Mouse (Mus musculus): Measurements from ENCODE around the gene Crygc.

The Crygc gene

GRCm38 (mm10) chr1:65073589-65073988 lies at the start of gene Crygc:
Gene Crygc, minus strand, starts transcription at chr1:65073689.
- no peak for DNase-seq (ENCODE audit: low spot score)

DNA sequence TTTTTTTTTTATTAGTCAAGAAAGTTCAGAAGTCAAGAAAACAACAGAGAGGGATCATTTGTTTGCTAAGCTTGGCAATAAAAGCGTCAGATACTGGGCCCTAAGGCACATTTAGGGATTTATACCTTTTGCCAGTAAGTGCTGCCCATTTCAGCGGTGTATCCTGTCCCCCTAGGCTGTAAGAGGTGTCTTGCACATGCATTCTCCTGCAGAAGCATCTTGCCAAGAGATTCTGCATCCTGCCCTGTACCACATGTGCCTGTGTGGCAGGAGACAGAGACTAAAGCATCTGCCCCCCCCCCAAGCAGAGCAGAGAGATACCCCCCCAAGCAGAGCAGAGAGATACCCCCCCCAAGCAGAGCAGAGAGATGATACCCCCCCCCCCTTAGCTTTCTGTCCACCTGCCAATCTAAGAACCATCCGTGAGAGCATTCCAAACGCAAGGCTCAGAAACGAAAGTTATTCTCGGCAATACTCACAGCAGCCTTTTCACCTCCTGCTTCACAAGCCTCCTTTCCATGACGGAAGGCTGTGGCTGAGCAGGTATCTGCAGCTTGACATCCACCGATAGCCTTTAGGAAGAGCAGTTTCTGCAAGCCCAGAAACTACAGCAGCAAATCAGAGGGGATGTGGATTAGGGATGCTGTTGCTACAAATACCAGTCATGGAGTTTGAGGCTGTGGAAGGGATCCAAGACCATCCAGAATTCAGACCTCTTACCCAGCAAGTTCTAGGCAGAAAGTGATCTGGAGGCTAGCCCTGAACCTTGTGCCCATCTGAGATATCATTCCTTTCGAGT lies 49.3 kb upstream of the Crygc start, which contains the start of gene D630023F18Rik:
TSS of gene D630023F18Rik (minus strand) at position 641 of the 799 bp plus-strand sequence.
- DNase-seq (ENCODE audit: low spot score) = no peak

GRCm38 (mm10) chr1:65119438-65119837 lies 45.9 kb upstream of the Crygc start, which contains the start of gene Gm28845:
Gene Gm28845, minus strand, starts transcription at chr1:65119558.
- DNase-seq (ENCODE audit: low spot score) = no peak

GRCm38 (mm10) chr1:65118150-65118913 lies 44.8 kb upstream of the Crygc start:
- DNase-seq (ENCODE audit: low spot score) = no peak

GRCm38 (mm10) chr1:65113536-65114172 lies 40.2 kb upstream of the Crygc start:
- no peak for DNase-seq (ENCODE audit: low spot score)

- no peak for DNase-seq (ENCODE audit: low spot score)
Observed at GRCm38 (mm10) chr1:65112807-65113196, 39.3 kb upstream of the Crygc start.

DNA sequence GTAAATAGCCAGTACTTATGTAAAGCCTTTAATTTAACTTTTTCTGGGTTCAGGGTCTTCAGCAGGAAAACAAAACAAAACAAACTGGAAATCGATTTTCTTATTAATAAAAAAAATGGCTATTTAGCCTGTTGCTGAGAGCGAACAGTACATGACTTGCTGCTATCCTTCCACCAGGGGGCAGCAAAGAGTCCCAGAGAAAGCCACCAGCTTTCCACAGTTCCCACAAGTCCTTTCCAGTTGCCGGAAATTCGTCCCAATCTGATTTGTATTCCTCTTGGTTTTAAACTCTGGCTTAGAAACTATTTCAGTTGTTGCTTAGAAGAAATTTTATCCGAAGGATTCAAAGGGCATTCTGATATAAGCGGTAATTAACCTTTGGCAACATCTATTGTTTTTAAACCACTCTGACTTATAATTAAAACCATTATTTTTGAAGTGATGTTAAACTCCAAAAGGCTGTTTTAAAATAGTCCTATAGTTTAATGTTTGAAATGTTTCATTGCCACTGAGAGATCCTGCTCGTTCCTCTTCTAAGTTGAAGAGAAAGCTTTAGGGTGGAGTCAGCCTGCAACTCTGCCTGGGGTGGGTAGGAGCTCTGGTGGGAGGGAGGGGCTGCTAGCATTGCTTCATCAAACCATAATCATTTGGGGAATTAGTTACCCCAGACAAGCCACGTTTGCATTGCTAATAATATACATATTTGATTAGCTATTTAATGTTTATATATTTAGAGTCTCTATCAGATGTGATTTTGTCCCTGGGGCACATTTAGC lies 38.7 kb upstream of the Crygc start:
- DNase-seq (ENCODE audit: low spot score) = no peak

DNA sequence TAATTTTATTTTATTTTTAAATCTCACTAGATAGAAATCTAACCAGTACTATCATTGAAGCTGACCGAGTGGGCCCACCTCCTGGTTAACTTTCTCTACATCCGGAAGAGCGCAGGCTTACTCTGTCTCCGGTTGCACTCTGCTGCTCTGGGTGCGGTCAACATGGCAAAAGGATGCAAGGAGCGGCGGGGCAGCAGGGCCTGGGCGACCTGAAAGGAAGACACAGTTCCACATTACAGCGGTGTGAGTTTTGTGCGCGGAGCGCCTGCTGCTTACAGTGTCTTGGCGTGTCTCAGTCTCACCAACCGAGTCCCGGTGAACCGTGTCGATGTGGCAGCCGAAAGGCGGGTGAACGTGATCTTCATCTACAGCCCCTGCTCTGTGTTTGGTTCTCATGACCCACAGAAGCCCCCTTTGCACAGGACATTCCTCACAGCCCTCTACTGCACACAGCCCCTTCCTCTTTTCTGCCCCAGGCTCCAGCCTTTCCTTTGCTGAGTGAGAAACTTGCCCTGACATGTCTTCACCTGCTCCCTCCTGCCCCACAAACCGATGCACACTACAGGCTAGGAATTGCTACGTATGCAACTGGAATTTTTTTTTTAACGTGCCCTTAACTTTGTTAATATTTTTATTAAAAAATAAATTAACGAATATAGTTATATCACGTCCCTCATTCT lies 36.4 kb upstream of the Crygc start:
- DNase-seq (ENCODE audit: low spot score) = no peak

GRCm38 (mm10) chr1:65109196-65109595 lies 35.7 kb upstream of the Crygc start:
- DNase-seq (ENCODE audit: low spot score) = no peak

DNA sequence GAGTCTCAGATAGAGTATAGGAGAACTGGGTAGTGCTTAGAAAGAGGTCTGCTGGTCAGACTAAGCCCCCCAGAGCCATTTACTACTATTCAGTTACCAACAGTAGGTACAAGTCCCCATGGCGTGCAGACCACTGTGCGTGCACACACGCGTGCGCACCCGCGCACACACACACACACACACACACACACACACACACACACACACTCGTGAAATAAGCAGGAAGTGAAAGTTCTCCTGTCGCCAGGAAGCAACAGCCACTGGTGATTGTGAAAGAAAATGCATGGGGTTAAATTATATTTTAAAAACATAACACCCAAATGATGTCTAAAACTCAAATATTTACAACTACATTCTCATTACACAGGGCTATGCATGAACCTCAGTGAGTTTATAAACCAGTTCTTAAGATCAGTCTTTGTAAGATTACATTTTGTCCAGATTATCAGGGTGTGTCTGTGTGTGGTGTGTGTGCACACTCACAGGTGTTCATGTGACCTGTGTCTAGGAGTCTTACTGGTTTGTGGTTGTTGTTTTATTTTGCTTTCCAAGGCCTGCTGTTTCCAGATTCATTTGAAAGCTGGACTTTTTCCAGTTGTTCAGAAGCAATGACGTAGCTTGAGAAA lies 34.3 kb upstream of the Crygc start:
- DNase-seq (ENCODE audit: low spot score) = no peak

DNA sequence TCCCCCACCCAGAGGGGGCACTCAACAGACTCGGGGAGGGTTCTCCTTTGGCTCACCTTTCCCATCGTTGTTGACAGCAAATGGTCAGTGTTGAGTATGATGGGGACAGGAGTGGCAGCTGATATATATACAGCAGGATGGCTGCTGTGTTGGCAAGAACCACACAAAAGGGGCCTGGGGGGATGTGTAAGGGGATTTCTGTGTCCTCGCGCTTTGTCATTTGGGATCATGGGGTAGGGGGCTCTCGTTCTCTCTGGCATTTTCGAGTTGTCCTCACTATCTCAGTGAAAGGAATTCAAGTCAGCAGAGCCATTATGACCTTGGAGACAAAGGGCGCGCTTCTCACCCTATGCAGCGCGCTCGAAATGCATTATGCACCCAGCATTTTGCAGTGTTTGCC lies 29.8 kb upstream of the Crygc start, which contains the start of gene Cryga:
TSS of gene Cryga (minus strand) at position 101 of the 400 bp plus-strand sequence.
- no peak for DNase-seq (ENCODE audit: low spot score)

DNA sequence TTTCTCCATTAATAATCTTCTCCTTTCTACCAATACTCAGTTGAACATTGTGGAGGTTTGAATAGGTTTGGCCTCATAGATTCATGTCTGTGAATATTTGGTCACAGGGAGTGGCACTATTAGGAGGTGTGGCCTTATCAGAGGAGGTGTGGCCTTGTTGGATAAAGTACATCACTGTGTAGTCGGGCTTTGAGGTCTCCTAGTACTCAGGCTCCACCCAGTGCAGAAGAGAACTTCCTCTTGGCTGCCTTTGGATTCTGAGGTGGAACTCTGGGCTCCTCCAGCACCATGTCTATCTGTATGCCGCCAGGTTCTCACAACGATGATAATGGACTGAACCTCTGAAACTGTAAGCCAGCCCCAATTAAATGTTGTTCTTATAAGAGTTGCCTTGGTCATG lies 23.5 kb upstream of the Crygc start:
- no peak for DNase-seq (ENCODE audit: low spot score)

- DNase-seq (ENCODE audit: low spot score) = no peak
Observed at GRCm38 (mm10) chr1:65091566-65091965, 18.1 kb upstream of the Crygc start.

DNA sequence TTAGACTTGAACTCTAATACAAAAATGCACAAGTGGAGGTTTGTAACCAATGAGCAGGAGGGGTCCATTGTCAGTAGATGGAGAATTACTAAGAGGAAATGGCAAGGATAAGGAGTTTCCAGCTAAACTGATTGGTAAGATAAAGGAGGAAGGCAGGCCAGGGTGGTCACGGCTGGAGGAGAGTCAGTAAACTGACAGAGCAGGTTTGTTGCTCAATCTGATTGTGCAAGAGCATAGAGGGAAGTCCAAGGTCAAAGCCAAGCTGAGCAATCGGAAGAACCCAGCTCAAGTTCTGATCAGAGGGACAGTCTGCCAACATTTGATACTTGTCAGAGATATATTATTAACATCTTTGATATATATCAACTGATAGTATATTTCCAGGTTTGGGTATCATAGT lies 16.9 kb upstream of the Crygc start:
- no peak for DNase-seq (ENCODE audit: low spot score)

DNA sequence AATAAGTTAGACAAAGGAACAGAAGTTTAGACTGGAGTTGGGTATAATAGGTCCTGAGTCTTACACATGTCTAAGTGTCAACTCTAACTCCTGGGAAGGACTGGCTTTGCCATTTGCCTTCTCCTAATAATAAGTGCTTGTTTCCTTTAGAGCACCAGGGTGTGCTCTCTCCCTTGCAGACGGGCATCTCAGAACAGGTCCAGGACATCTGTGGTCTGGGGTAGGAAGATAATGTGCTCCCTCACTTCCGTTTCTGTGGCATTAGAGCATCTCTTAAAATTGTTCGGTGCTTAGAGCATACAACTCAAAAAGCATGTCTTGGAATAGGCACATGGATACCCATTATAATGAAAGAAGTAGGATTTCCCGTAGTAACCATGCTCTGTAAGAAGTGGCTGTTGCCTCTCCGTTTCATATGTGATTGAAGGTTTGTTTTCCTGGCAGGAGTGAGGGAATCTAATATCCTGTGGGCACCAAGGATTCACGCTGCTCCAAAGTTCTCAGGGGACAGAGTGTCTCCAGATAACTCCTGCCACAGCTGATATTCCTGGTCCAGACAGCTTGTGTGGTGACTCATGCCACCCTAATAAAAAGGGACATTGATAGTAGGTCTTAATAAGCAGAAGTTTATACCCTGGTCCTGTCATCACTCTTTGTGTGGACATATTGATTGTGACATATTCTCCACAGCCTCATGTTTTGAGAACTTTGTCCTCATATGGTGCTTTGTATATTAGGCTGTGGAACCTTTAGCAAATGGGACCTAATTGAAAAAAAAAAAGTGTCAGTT lies 15.3 kb upstream of the Crygc start:
- no peak for DNase-seq (ENCODE audit: low spot score)

GRCm38 (mm10) chr1:65082188-65082587 lies 8.7 kb upstream of the Crygc start, which contains the start of gene Crygb:
Gene Crygb, minus strand, starts transcription at chr1:65082288.
- DNase-seq (ENCODE audit: low spot score) = no peak

DNA sequence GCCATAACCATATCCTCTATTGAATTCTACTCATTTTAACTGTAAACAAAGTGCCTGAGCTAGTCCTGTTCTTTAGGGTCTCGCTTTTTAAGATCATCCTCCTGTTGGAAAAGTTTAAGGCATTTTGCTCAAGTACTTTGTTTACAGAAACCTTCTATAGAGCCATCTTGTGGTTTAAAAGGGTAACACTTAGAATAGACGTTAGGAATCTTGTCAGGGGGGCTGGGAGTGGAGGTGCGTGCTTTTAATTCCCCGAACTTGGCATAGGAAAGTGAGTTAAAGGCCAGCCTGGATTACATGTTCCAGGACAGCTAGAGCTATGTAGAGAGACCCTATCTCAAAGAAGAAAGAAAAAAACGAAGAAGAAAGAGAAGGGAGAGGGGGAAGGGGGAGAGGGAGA lies 2.1 kb upstream of the Crygc start:
- no peak for DNase-seq (ENCODE audit: low spot score)

- no peak for DNase-seq (ENCODE audit: low spot score)
Observed at GRCm38 (mm10) chr1:65067842-65068241, 5.6 kb downstream of the Crygc start.

DNA sequence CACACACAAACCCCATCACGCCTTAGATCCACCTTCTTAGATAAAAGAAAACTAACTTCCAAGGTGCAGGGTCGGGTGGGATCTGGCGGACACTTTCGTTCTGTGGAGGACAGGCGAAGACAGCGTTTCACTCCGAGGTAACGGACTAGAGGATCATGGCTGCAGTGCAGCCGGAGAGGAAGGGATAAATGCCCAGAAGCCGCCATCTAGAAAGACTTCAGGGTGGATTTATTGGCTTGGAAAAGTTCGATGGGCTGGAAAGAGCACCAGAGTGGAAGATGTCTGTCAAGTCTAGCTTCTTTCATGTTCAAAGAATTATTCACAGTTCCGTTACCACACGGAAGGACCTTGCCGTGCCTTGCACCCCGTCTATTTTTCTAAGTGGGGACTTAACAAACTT lies 9.3 kb downstream of the Crygc start:
- DNase-seq (ENCODE audit: low spot score) = no peak

- DNase-seq (ENCODE audit: low spot score) = no peak
Observed at GRCm38 (mm10) chr1:65063352-65063751, 10.1 kb downstream of the Crygc start, which contains the start of gene Crygd. Gene Crygd, minus strand, starts transcription at chr1:65063452.
